Mouse (Mus musculus): ENCODE measurements at regions not wholly inside any gene's neighbourhood (a gene's known extent, or its start where the extent isn't known, plus 50 kb on each side); places are given as distances from the start of the nearest gene placed in this dataset.

GRCm38 (mm10) chr1:190067181-190067580, 103.3 kb downstream of the Prox1 start:
- DNase-seq (ENCODE audit: low spot score in 2 of 2) = no peak

DNA sequence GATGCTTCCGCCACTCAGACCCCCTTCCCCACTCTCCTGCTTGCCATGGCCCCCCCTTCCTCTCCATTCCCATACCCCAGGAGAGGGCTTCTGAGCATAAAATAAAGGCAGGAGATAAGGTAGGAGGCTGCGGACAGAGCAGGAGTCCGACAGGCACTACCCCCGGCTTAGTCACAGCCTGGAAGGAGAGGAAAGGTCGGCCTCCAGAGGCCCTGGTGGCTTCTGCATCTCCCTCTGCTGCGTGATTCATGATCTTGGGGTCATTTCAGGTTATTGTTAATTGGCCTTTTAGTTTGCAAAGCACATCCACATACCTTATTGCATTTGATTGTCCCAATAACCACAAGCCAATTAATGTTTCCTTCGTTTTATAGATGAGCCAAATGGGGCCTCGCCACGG, 104.1 kb downstream of the Prox1 start:
- no peak for DNase-seq (ENCODE audit: low spot score in 2 of 2)

GRCm38 (mm10) chr1:190061560-190062295, 108.8 kb downstream of the Prox1 start:
- DNase-seq (ENCODE audit: low spot score in 2 of 2) = no peak

DNA sequence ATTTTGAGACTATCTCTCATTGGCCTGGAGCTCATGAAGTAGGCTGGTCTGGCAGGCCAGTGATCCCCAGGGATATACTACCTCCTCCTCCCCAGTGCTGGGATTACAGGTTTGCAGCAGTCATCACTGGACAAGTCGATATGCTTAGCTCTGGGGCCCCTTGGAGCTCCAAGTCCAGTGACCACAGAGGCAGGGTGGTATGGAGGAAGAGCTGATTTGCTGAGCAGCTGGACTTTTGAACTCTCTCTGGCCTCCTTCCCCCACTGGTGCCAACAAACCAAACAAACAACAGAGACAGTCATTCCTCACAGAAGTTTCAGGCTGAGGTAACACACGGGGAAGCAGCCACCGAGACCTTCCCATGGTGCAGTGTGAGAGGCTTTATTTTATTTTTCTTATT, 111.5 kb downstream of the Prox1 start:
- DNase-seq (ENCODE audit: low spot score in 2 of 2) = no peak

- DNase-seq (ENCODE audit: low spot score in 2 of 2) = no peak
These were observed 113.6 kb downstream of the Prox1 start for GRCm38 (mm10) chr1:190056931-190057330.

- no peak for DNase-seq (ENCODE audit: low spot score in 2 of 2)
These were observed 118.6 kb downstream of the Prox1 start for GRCm38 (mm10) chr1:190051903-190052302.

GRCm38 (mm10) chr1:190048521-190049170, 121.9 kb downstream of the Prox1 start:
- DNase-seq (ENCODE audit: low spot score in 2 of 2) = no peak

- no peak for DNase-seq (ENCODE audit: low spot score in 2 of 2)
These were observed 123.3 kb downstream of the Prox1 start for GRCm38 (mm10) chr1:190047201-190047600.

GRCm38 (mm10) chr1:190045797-190046196, 123.6 kb upstream of the Smyd2 start:
- DNase-seq (ENCODE audit: low spot score in 2 of 2) = no peak

GRCm38 (mm10) chr1:190044036-190044435, 121.9 kb upstream of the Smyd2 start:
- no peak for DNase-seq (ENCODE audit: low spot score in 2 of 2)

DNA sequence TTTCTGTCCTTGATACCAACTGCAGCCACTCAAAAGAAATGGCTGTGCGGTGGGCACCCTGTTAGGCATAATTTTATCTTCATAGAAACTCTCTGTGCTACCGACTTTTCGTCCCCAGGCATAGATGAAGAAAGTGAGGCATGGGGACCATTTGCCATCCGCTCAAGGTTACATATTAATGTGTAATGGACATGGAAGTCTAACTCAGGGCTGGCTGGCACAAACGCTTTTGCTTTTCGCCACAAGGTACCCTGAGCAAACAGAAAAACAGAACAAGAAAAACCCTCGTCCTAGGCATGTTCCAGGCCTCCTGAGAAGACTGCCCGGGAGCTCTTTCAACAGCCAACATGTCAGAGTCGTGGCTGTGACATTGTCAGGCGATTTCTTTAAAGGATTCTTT, 121.0 kb upstream of the Smyd2 start:
- DNase-seq (ENCODE audit: low spot score in 2 of 2) = no peak

DNA sequence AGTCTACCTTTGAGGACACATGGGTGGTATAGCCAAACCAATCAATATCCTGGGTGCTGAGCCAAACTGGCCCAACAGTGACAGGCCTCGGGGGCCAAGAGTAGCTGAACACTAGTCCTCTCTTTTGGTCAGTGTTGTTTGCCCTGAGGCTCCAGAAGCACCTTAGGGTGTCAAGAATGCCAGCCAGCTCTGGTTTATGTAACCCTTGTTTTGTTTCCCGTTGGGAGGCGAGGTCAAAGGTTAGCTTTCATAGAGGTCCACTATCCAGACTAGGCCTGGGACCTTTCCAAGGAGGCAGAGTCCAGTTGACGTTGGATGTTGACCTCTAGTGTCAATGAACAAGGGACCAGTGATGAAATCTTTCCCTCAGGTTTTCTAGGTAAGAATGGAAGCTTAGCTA, 120.0 kb upstream of the Smyd2 start:
- DNase-seq (ENCODE audit: low spot score in 2 of 2) = no peak

- no peak for DNase-seq (ENCODE audit: low spot score in 2 of 2)
These were observed 119.0 kb upstream of the Smyd2 start for GRCm38 (mm10) chr1:190041096-190041706.

DNA sequence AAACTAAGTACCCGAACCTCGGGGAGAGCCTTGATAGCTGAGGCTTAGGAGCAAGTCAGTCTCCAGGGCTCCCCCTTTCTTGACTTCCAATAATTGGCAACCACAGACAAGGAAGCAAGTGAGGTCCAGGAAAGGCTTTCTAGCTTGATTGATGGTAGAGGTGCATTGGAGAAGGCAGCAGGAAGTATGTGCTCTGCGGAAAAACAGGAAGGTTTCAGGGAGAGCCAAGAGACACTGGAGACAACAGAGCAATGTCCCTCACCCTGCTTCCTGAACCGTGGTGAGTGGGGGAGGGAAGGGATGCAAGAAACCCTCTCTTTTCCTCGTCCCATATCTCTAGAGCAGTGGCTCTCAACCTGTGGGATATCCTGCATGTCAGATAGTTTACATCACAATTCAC, 115.9 kb upstream of the Smyd2 start:
- no peak for DNase-seq (ENCODE audit: low spot score in 2 of 2)

- DNase-seq (ENCODE audit: low spot score in 2 of 2) = no peak
These were observed 114.6 kb upstream of the Smyd2 start for GRCm38 (mm10) chr1:190036726-190037125.

GRCm38 (mm10) chr1:190035935-190036334, 113.8 kb upstream of the Smyd2 start:
- DNase-seq (ENCODE audit: low spot score in 2 of 2) = no peak

DNA sequence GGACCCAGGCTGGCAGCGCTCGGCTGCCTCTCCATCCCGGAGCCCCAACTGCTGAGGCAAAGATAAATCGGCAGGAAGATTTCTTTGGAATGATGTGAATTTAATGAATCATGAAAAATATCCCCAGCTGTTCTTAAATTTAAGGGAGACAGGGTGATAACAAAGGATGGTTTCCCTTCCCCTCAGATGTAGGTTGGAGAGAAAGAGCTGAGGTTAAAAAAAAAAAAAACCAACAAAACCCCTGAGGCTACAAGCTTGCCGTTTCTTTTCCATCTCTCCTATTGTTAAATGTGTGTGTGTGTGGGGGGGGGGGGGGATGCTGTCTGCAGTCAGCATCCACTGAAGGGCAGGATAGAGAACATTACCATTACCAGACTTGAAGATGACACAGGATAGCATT, 111.9 kb upstream of the Smyd2 start:
- DNase-seq (ENCODE audit: low spot score in 2 of 2) = no peak

GRCm38 (mm10) chr1:190027536-190027935, 105.4 kb upstream of the Smyd2 start:
- DNase-seq (ENCODE audit: low spot score in 2 of 2) = no peak

- no peak for DNase-seq (ENCODE audit: low spot score in 2 of 2)
These were observed 87.3 kb upstream of the Smyd2 start for GRCm38 (mm10) chr1:190009466-190009865.

- DNase-seq (ENCODE audit: low spot score in 2 of 2) = no peak
These were observed 85.1 kb upstream of the Smyd2 start for GRCm38 (mm10) chr1:190007271-190007670.

DNA sequence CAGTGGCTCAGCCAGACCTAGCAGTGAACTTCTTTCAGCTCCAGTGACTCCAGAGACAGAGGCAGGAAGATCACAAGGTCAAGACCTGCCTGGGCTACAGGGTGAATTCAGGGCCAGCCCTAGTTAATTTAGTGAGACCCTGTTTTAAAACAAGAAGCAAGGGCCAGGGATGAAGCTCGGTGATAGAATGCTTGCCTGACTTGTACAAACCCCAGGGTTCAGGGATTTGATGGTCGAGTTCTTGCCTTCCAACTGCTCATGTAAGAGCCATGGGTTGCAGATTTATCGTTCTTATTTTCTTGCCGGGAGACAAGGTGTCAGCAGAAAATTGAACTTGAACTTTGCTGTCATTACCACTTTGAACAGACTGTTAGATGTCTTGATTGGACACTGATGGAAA, 78.9 kb upstream of the Smyd2 start:
- DNase-seq (ENCODE audit: low spot score in 2 of 2) = no peak

DNA sequence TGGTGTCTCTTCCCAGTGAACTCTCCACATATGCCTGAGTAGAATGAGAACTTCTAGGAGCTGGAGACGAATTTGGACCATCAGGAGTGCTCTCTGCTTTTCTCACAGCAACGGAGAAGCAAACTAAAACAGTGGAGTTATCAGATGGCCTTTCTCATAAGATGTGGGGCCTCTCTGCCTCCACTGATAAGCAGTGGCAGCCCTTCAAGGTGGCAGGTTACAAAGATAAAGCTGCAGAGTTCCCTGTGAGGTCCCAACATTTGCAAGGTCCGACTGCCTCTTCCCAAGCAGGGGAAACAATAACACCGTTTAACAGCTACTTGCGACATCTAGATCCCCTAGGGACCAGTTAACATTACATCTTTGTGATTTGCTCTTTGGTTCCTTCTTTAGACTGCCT, 71.5 kb upstream of the Smyd2 start:
- no peak for DNase-seq (ENCODE audit: low spot score in 2 of 2)

DNA sequence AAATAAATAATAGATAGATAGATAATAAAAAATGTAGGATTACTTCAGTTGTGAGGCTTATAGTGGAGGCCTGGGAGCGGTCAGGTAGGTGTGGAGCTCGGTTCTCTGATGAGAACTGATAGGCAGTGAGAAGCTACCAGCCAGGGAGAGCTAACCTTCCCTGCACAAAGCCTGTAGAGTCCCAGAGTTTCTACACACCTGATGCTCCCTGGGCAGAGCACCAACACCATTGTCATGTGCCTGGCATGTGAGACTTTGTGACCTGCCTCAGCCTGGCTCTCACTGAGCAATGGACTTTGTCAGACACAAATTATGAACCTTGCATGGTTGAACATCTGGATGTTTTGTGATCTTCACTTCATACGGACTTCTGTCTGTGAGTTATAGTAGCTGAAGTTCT, 71.1 kb upstream of the Smyd2 start:
- DNase-seq (ENCODE audit: low spot score in 2 of 2) = no peak

Data from gastrocnemius, adult 8-10 months (tissue).